ENCODE assay signal across 10 mouse cellular contexts in the genomic region with DNA sequence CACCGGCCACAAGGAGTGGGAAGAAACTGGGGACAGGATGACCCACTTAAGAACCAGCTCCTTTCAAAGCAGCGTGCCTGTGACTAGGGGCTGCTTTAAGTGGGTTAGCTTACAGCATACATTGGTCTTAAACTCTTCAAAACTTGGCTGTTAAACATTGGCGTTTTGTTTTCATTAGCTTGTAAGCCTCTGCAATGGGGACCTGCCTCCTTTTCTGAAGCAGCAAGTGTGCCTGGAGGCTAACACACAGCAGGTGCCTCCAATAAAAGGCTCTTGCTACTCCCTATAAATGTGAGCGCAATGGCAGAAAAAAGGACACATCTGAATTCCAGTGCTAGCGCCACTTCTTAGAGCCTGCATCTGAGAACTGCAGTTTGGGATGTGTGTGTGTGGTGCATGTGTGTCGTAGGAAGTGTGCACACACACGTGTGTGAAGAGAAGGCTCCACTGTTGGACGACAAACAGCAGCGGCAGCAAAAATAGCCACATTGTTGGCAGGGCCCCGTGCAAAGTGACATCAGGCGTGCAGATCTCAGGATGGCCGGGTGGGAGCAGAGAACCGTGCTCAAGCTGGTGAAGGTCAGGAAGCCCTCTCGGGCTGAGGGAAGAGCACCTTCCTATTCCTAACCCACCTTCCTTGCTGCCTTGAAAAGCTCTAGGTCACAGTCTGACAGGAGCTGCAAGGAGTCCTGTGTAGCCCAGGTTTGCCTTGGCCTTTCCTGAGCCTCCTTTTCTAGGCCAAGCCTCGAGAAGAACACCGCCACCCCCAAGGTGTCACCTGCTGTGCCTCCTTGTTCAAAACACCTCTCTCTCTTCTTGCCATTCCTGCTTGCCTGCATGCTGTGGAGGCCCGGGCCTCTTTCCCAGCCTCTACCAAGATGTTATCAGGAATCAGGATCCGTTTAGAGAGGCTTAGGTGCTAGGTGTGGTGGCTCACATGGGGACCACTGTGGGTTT. TPM values are rescaled to one million over a fixed set of nuclear protein-coding genes. Genes with fewer than 3 reads are reported as not detected.
DNase-seq lines count a peak whose midpoint lies in the region; ATAC-seq lines count a peak whose summit lies in the region.
"Had no signal": no experiment of that assay in that cellular context is flagged by ENCODE, and none has a peak within 500 bp of the region (broad histone marks: within the 10 kb centered on the region; RNA-seq: fewer than 3 reads in every experiment).

No protein-coding gene starts in this region.

- WGBS in heart, embryonic 15.5 days = 46% methylated on average over 18 of the region's 18 CpGs
- 64% methylated on average over 18 of the region's 18 CpGs for WGBS in limb, embryonic 10.5 days

- H3K27ac ChIP-seq in heart, embryonic 15.5 days = peak overlapping the region; percentile 59
- H3K27ac ChIP-seq in limb, embryonic 10.5 days = peak overlapping the region; percentile 65
- H3K27ac ChIP-seq: liver, embryonic 14.5 days had no signal

- H3K9ac ChIP-seq in heart, embryonic 15.5 days = no peak overlapping the region
- H3K9ac ChIP-seq: liver, embryonic 14.5 days had no signal

- H3K27me3 ChIP-seq in heart, embryonic 15.5 days = no peaks in the 10 kb centered on the region
- peaks cover 11% of the 10 kb centered on the region; the same call in 1 of the 2 replicates for H3K27me3 ChIP-seq in limb, embryonic 10.5 days (ENCODE audit: low read depth, poor library complexity, severe bottlenecking)

- peaks cover 16% of the 10 kb centered on the region for H3K4me1 ChIP-seq in heart, embryonic 15.5 days (replicated peaks)
- peaks cover 28% of the 10 kb centered on the region for H3K4me1 ChIP-seq in limb, embryonic 10.5 days

- no peak overlapping the region for H3K4me2 ChIP-seq in heart, embryonic 15.5 days

- no peaks in the 10 kb centered on the region for H3K9me3 ChIP-seq in heart, embryonic 15.5 days (replicated peaks)
- no peaks in the 10 kb centered on the region for H3K9me3 ChIP-seq in limb, embryonic 10.5 days (replicated peaks)

- no peak; the same call in 1 of the 2 replicates for ATAC-seq in heart, embryonic 15.5 days (replicated peaks; ENCODE audit: insufficient number of reproducible peaks, insufficient read depth, low FRiP score, low read depth)

- no peaks in the 10 kb centered on the region for H3K36me3 ChIP-seq in heart, embryonic 15.5 days
- no peaks in the 10 kb centered on the region for H3K36me3 ChIP-seq in limb, embryonic 10.5 days

- no peak for DNase-seq in heart, adult 11 months
- DNase-seq in brain, adult 2 months (ENCODE audit: low read depth, low spot score) = peak; percentile 86
- peak; percentile 46 to 48 for DNase-seq in cerebellum, postnatal 36 days
- DNase-seq in limb, embryonic 10.5 days (ENCODE audit: low spot score) = peak; percentile 47
- DNase-seq in adrenal gland, postnatal 25 days = no peak
- no peak for DNase-seq in spleen, postnatal 10 days (ENCODE audit: low spot score in 2 of 2)
- DNase-seq in embryo, embryonic 11 days = no peak
- DNase-seq: kidney, adult 18-20 months had no signal

- no peak overlapping the region for H3K4me3 ChIP-seq in heart, embryonic 15.5 days
- H3K4me3 ChIP-seq in limb, embryonic 10.5 days = no peak overlapping the region

RNA-seq across cellular contexts. Expression of a gene that starts 3.6 kb away (rescaled TPM):
- 0.57 and 0.84 TPM in 2 replicates for polyA plus RNA-seq in heart, embryonic 15.5 days (2015; fragmentation: Nextera tagmentation; extraction: Ambion mirVana)
- polyA plus RNA-seq in limb, embryonic 10.5 days (2016; fragmentation: Nextera tagmentation; extraction: Ambion mirVana) = 0.87 and 1.6 TPM in 2 replicates
- not detected in 2 replicates for total RNA-seq in adrenal gland, postnatal 25 days (2021)

RNA-seq across cellular contexts. Expression of a gene that starts 44.6 kb away (rescaled TPM):
- polyA plus RNA-seq in heart, embryonic 15.5 days (2015; fragmentation: Nextera tagmentation; extraction: Ambion mirVana) = 7.6 and 9.8 TPM in 2 replicates
- 8.6 and 13.5 TPM in 2 replicates for polyA plus RNA-seq in limb, embryonic 10.5 days (2016; fragmentation: Nextera tagmentation; extraction: Ambion mirVana)
- total RNA-seq in adrenal gland, postnatal 25 days (2021) = 12.7 and 13.0 TPM in 2 replicates

RNA-seq across cellular contexts. Expression of a gene that starts 60.0 kb away (rescaled TPM):
- 68.3 and 81.3 TPM in 2 replicates for polyA plus RNA-seq in heart, embryonic 15.5 days (2015; fragmentation: Nextera tagmentation; extraction: Ambion mirVana)
- 129 and 133 TPM in 2 replicates for polyA plus RNA-seq in limb, embryonic 10.5 days (2016; fragmentation: Nextera tagmentation; extraction: Ambion mirVana)
- total RNA-seq in adrenal gland, postnatal 25 days (2021) = 66.3 and 69.1 TPM in 2 replicates

Comparison
In these comparisons a context has a peak if more than half of its experiments do, and no peak if none do; other contexts are left out.
1. DNase-seq: peak in brain, adult 2 months (single experiment), cerebellum, postnatal 36 days (2 of 2) and limb, embryonic 10.5 days (single experiment); none in heart, adult 11 months (single experiment), adrenal gland, postnatal 25 days (single experiment), spleen, postnatal 10 days (0 of 2) and embryo, embryonic 11 days (single experiment).